Mouse (Mus musculus): ENCODE measurements around the gene Cby1.

- TF ChIP-seq CTCF (IDR thresholded peaks at IDR 0.05; ENCODE audit: low read depth, low read length) (no peak), POLR2A (IDR thresholded peaks at IDR 0.05; ENCODE audit: borderline replicate concordance, low read depth, low read length) (no peak)
Measured at GRCm38 (mm10) chr15:79708229-79708822, 49.3 kb downstream of the Cby1 start.

Measured in bone marrow macrophage, adult 2 months (primary cell).